Mouse (Mus musculus): Measurements from ENCODE around the gene Mthfsl. TPM values are rescaled to one million over a fixed set of nuclear protein-coding genes. Genes with fewer than 3 reads are reported as not detected.
A peak's percentile ranks its signal among the peaks of the same experiment; 100 is the strongest.
"Not testable (repeated sequence)": the region's sequence is repeated elsewhere in the genome, so short reads cannot be mapped to it uniquely, and the experiment has no call there.

Mthfsl gene
- polyA plus RNA-seq, 1 experiment from 2014 or later, result 55.4 TPM

DNA sequence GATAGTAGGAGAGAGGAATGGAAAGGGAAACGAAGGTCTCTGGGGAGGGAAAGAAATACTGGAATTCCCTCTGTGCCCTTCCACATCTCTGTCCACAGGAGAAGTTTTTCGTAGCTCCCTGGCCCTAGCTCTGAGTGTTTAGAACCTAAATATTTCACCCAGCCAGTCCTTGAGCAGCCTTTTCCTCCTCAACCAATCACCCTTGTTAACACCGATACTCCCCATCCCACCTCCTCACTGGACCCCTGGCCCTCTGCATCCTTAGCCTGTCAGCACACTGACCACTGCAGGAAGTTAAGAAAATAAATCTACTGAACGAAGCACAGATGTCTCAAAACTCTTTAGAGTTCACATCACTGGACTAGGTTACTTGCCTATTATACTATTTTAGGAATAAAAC, 13.4 kb downstream of the Mthfsl start:
- H3K4me1 ChIP-seq (ENCODE audit: control insufficient read depth, insufficient read depth, low read length), result no peaks in the 10 kb centered on the region
- H3K36me3 ChIP-seq (ENCODE audit: control insufficient read depth, insufficient read depth, low read length), result no peaks in the 10 kb centered on the region

DNA sequence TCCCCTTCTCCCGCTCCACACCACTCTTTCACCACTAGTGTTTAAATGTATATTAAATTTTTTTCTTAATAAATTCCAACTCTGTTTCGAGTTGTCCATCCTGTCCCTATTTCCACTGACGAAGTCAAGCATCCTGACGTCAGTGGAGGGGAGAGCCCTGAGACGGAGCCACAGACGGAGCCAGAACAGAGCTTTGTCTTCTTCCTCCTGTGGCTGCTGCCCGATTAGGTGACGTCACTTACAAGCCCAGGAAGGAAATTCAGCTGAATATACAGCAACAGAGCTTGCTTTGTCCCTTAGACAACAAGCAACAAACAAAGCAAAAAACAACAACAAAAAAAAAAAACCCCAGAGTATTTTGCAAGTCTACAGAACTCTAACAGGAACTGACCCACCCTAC, 14.9 kb downstream of the Mthfsl start:
- H3K36me3 ChIP-seq (ENCODE audit: control insufficient read depth, insufficient read depth, low read length); H3K27ac ChIP-seq (ENCODE audit: low read depth, low read length); H3K27me3 ChIP-seq (ENCODE audit: control insufficient read depth, insufficient read depth, low read length); H3K4me1 ChIP-seq (ENCODE audit: control insufficient read depth, insufficient read depth, low read length); H3K9ac ChIP-seq (replicated peaks; ENCODE audit: low read depth, low read length); H3K4me3 ChIP-seq (ENCODE audit: low read depth, low read length); ATAC-seq (ENCODE audit: low read depth); H3K9me3 ChIP-seq (ENCODE audit: control insufficient read depth, low read length); H3K4me2 ChIP-seq (ENCODE audit: low read depth, low read length): not testable (repeated sequence)
- WGBS, result 85% methylated on average over 8 of the region's 8 CpGs

More for the DNA sequence above, 13.4 kb downstream of the Mthfsl start:
- WGBS, result 82% methylated on average over 4 of the region's 4 CpGs
- Histone ChIP-seq H3K9ac (replicated peaks; ENCODE audit: low read depth, low read length) (no peak overlapping the region), H3K4me3 (ENCODE audit: low read depth, low read length) (no peak overlapping the region), H3K27me3 (ENCODE audit: control insufficient read depth, insufficient read depth, low read length) (no peaks in the 10 kb centered on the region), H3K9me3 (ENCODE audit: control insufficient read depth, low read length) (no peaks in the 10 kb centered on the region), H3K4me2 (ENCODE audit: low read depth, low read length) (no peak overlapping the region), H3K27ac (ENCODE audit: low read depth, low read length) (no peak overlapping the region)
- ATAC-seq (ENCODE audit: low read depth), result no peak

GRCm38 (mm10) chr9:88698746-88699145, 21.4 kb downstream of the Mthfsl start:
- H3K9ac ChIP-seq (replicated peaks; ENCODE audit: low read depth, low read length); H3K27me3 ChIP-seq (ENCODE audit: control insufficient read depth, insufficient read depth, low read length); H3K4me3 ChIP-seq (ENCODE audit: low read depth, low read length); H3K27ac ChIP-seq (ENCODE audit: low read depth, low read length); H3K9me3 ChIP-seq (ENCODE audit: control insufficient read depth, low read length); H3K4me2 ChIP-seq (ENCODE audit: low read depth, low read length); H3K36me3 ChIP-seq (ENCODE audit: control insufficient read depth, insufficient read depth, low read length); H3K4me1 ChIP-seq (ENCODE audit: control insufficient read depth, insufficient read depth, low read length): not testable (repeated sequence)
- peak; percentile 54; the same call in 1 of the 2 replicates for ATAC-seq (ENCODE audit: low read depth)
- no CpG with 5 or more reads among the region's 2 CpGs for WGBS

DNA sequence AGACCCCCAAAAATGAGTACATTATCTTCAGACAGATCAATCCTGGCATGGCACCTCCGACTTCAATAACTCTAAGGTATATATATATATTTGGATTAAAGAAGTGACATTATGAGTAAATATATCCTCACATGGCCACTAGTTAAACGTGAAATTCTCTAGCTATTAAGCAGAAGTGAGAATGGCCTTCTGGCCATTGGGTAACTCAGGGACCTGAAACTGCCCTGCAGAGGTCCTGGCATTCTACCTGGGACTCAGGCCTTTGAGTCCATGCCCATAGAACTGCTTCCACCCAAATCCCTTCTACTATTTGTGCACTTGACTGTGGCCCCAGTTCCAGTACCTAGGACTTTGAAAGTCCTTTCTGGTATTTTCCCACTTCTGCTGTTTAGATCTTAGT, 28.8 kb downstream of the Mthfsl start:
- H3K9me3 ChIP-seq (ENCODE audit: control insufficient read depth, low read length); H3K36me3 ChIP-seq (ENCODE audit: control insufficient read depth, insufficient read depth, low read length); ATAC-seq (ENCODE audit: low read depth); H3K4me2 ChIP-seq (ENCODE audit: low read depth, low read length); H3K27me3 ChIP-seq (ENCODE audit: control insufficient read depth, insufficient read depth, low read length); H3K27ac ChIP-seq (ENCODE audit: low read depth, low read length); H3K4me1 ChIP-seq (ENCODE audit: control insufficient read depth, insufficient read depth, low read length); H3K9ac ChIP-seq (replicated peaks; ENCODE audit: low read depth, low read length); H3K4me3 ChIP-seq (ENCODE audit: low read depth, low read length): not testable (repeated sequence)
- whole genome bisulfite sequencing, result 78% methylated on average over 2 of the region's 2 CpGs

GRCm38 (mm10) chr9:88689451-88689850, 30.6 kb downstream of the Mthfsl start:
- ATAC-seq (ENCODE audit: low read depth); H3K36me3 ChIP-seq (ENCODE audit: control insufficient read depth, insufficient read depth, low read length); H3K4me2 ChIP-seq (ENCODE audit: low read depth, low read length); H3K4me3 ChIP-seq (ENCODE audit: low read depth, low read length); H3K27ac ChIP-seq (ENCODE audit: low read depth, low read length); H3K9me3 ChIP-seq (ENCODE audit: control insufficient read depth, low read length); H3K27me3 ChIP-seq (ENCODE audit: control insufficient read depth, insufficient read depth, low read length); H3K9ac ChIP-seq (replicated peaks; ENCODE audit: low read depth, low read length); H3K4me1 ChIP-seq (ENCODE audit: control insufficient read depth, insufficient read depth, low read length): not testable (repeated sequence)
- 90% methylated on average over 2 of the region's 3 CpGs for WGBS

DNA sequence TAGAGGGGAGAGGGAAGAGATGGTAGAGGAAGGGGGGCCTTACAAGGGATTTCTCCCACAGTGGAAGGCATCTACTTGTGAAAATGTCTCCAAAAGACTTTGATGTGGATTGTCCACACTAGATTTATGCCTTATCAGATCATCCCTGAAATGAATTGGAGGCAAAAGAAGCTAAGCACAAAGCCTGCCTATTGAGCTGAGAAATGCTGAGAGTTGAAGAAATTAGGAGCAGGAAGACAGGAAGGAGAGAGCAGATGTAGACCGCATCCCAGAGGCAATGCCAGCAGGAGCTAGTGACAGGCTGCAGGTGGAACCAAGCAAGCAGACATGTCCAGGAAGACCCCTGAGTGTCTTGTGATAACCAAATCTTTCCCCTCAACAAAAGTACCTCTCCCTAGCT, 33.4 kb downstream of the Mthfsl start:
- 92% methylated on average over 1 of the region's 1 CpGs for WGBS
- not testable (repeated sequence) for H3K9me3 ChIP-seq (ENCODE audit: control insufficient read depth, low read length); ATAC-seq (ENCODE audit: low read depth); H3K27ac ChIP-seq (ENCODE audit: low read depth, low read length); H3K4me2 ChIP-seq (ENCODE audit: low read depth, low read length); H3K27me3 ChIP-seq (ENCODE audit: control insufficient read depth, insufficient read depth, low read length); H3K36me3 ChIP-seq (ENCODE audit: control insufficient read depth, insufficient read depth, low read length); H3K4me3 ChIP-seq (ENCODE audit: low read depth, low read length); H3K9ac ChIP-seq (replicated peaks; ENCODE audit: low read depth, low read length); H3K4me1 ChIP-seq (ENCODE audit: control insufficient read depth, insufficient read depth, low read length)

- not testable (repeated sequence) for H3K9me3 ChIP-seq (ENCODE audit: control insufficient read depth, low read length); H3K36me3 ChIP-seq (ENCODE audit: control insufficient read depth, insufficient read depth, low read length); H3K4me2 ChIP-seq (ENCODE audit: low read depth, low read length); H3K27ac ChIP-seq (ENCODE audit: low read depth, low read length); H3K4me1 ChIP-seq (ENCODE audit: control insufficient read depth, insufficient read depth, low read length); H3K4me3 ChIP-seq (ENCODE audit: low read depth, low read length); H3K9ac ChIP-seq (replicated peaks; ENCODE audit: low read depth, low read length); H3K27me3 ChIP-seq (ENCODE audit: control insufficient read depth, insufficient read depth, low read length); ATAC-seq (ENCODE audit: low read depth)
Observed at GRCm38 (mm10) chr9:88658341-88658740, 61.8 kb downstream of the Mthfsl start.

- not testable (repeated sequence) for H3K4me1 ChIP-seq (ENCODE audit: control insufficient read depth, insufficient read depth, low read length); H3K9ac ChIP-seq (replicated peaks; ENCODE audit: low read depth, low read length); H3K4me3 ChIP-seq (ENCODE audit: low read depth, low read length); H3K27ac ChIP-seq (ENCODE audit: low read depth, low read length); H3K27me3 ChIP-seq (ENCODE audit: control insufficient read depth, insufficient read depth, low read length); H3K4me2 ChIP-seq (ENCODE audit: low read depth, low read length); ATAC-seq (ENCODE audit: low read depth); H3K9me3 ChIP-seq (ENCODE audit: control insufficient read depth, low read length); H3K36me3 ChIP-seq (ENCODE audit: control insufficient read depth, insufficient read depth, low read length)
- WGBS, result over 99% methylated on average over 12 of the region's 15 CpGs
Observed at GRCm38 (mm10) chr9:88650742-88651141, 69.4 kb downstream of the Mthfsl start.
